Mouse (Mus musculus) liver, postnatal 0 days (tissue): Measurements from ENCODE around the gene Tmem104.

ENCODE experiments used
- CTCF ChIP-seq: sonication (generic); IDR thresholded peaks from 2 replicates; pipeline ENCODE4 v1.5.1; 2016; ENCODE audit warnings: antibody characterized with exemption, low read depth
- EP300 ChIP-seq: IDR thresholded peaks from 2 replicates; pipeline ENCODE4 v1.6.1; 2016; ENCODE audit warnings: antibody characterized with exemption, low read depth, mild to moderate bottlenecking

DNA sequence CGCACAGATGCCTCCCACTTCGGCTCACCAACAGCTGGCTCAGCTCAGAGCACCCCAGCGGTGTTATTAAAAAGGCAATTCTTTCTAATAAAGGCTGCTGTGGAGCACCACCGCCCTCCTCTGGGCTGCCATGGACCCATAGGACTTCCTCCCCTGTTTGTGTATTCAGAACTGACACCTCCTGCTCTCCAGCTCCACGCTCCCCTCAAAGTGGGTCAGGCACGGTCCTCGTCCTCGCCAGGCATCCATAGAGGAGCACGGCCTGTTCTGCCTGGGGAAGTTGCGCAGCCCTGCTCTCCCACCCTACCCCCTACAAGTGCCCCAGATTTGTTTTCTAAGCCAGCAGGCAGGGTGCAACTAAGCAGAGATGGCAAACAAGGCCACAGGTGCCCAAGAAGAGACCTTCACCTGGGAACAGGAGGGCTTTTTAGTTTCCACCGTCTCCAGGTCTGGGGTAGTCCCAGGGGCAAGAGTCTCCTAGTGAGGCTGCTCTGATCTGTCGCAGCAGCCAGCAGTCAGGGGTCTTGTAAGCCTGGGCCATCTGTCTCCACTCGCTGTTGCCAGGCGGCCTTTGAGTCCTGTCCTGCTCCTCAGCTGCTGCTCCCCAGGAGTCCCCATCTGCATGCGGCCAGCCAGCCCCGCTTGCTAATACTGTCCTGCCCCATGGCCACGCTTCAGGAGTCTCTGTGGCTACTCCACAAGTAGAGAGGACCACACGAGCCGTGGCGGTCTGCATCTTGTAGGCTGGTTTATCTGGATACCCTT is 46.4 kb downstream of the Tmem104 start:
- TF ChIP-seq CTCF, result peak; percentile 50
- TF ChIP-seq EP300, result no peak
